Mouse (Mus musculus) CH12.LX (cell line): ENCODE data around the gene Rps6ka1. TPM values are rescaled to one million over a fixed set of nuclear protein-coding genes. Genes with fewer than 3 reads are reported as not detected.
A peak's percentile ranks its signal among the peaks of the same experiment; 100 is the strongest.

ENCODE experiments used
- DNase-seq: peaks from one replicate; pipeline ENCODE4 v3.0.0-alpha.2; 2013; ENCODE audit errors: extremely low read depth
- H3K27ac ChIP-seq: 2 replicates; pipeline ENCODE4 v1.5.1; 2012; ENCODE audit warnings: low read depth, mild to moderate bottlenecking, control low read depth, moderate library complexity; ENCODE audit not compliant: insufficient read depth
- H3K27me3 ChIP-seq: replicated peaks from 2 replicates; pipeline ENCODE3; 2012; ENCODE audit warnings: inconsistent platforms
- H3K36me3 ChIP-seq, 2 experiments: replicated peaks in 1 of 2; 2 replicates each; pipeline versions ENCODE3 to v1.6.1; 2012; ENCODE audit warnings: inconsistent platforms in 1 of 2, low read length in 1 of 2, mild to moderate bottlenecking in 1 of 2, mixed read lengths in 1 of 2, moderate library complexity in 1 of 2; ENCODE audit not compliant: control insufficient read depth in 1 of 2, insufficient read depth in 1 of 2
- H3K4me1 ChIP-seq, 2 experiments: 2 replicates each; pipeline ENCODE4 v1.6.1; 2012; ENCODE audit warnings: inconsistent platforms in 1 of 2, moderate library complexity in 1 of 2; ENCODE audit not compliant: insufficient read depth in 2 of 2, control insufficient read depth in 1 of 2
- H3K4me2 ChIP-seq: 2 replicates; pipeline ENCODE4 v1.6.1; 2012; ENCODE audit warnings: low read depth, mild to moderate bottlenecking, control low read depth; ENCODE audit not compliant: poor library complexity, insufficient read depth, severe bottlenecking
- H3K4me3 ChIP-seq, 3 experiments: fragments of 150-350 bp in 1 of 3; sonication (generic) in 1 of 3; replicated peaks in 1 of 3; 2 replicates each; pipeline versions ENCODE3 to v1.5.1; 2011 to 2012; ENCODE audit warnings: low read depth in 2 of 3, low read length in 2 of 3, mild to moderate bottlenecking in 2 of 3, moderate library complexity in 2 of 3, control low read depth in 1 of 3, improper control_type of control experiment in 1 of 3, inconsistent platforms in 1 of 3, mixed read lengths in 1 of 3; ENCODE audit not compliant: poor library complexity in 1 of 3
- H3K79me2 ChIP-seq: replicated peaks from 2 replicates; pipeline ENCODE4 v1.6.1; 2012; ENCODE audit warnings: mild to moderate bottlenecking, moderate library complexity; ENCODE audit not compliant: control insufficient read depth, poor library complexity, insufficient read depth, severe bottlenecking; ENCODE audit errors: extremely low read depth
- H3K9ac ChIP-seq: 2 replicates; pipeline ENCODE4 v1.6.1; 2012; ENCODE audit warnings: low read depth, mild to moderate bottlenecking, control low read depth, moderate library complexity; ENCODE audit not compliant: insufficient read depth
- H3K9me3 ChIP-seq: replicated peaks from 2 replicates; pipeline ENCODE3; 2012; ENCODE audit warnings: low read length, inconsistent platforms, mixed read lengths
- BHLHE40 ChIP-seq: IDR thresholded peaks from 2 replicates; pipeline ENCODE4 v1.6.1; 2011; ENCODE audit warnings: mild to moderate bottlenecking, low read depth, low read length, improper control_type of control experiment
- CHD1 ChIP-seq: IDR thresholded peaks from 2 replicates; pipeline ENCODE4 v1.6.1; 2012; ENCODE audit warnings: low read depth, low read length, improper control_type of control experiment, inconsistent platforms
- CHD2 ChIP-seq: IDR thresholded peaks from 2 replicates; pipeline ENCODE4 v1.6.1; 2011; ENCODE audit warnings: low read length, improper control_type of control experiment
- CTCF ChIP-seq, 2 experiments: IDR thresholded peaks in 1 of 2; conservative IDR thresholded peaks in 1 of 2; 2 replicates each; pipeline ENCODE4 v1.5.1; 2011 to 2012; ENCODE audit warnings: low read depth in 2 of 2, low read length in 2 of 2, improper control_type of control experiment in 1 of 2, inconsistent platforms in 1 of 2, mild to moderate bottlenecking in 1 of 2, moderate library complexity in 1 of 2
- ELF1 ChIP-seq: IDR thresholded peaks from 2 replicates; pipeline ENCODE4 v1.6.1; 2014; ENCODE audit warnings: low read depth, mild to moderate bottlenecking, inconsistent platforms, low read length, improper control_type of control experiment
- EP300 ChIP-seq: IDR thresholded peaks from 2 replicates; pipeline ENCODE4 v1.6.1; 2011; ENCODE audit warnings: low read length, improper control_type of control experiment
- ETS1 ChIP-seq: conservative IDR thresholded peaks from 2 replicates; pipeline ENCODE4 v1.6.1; 2012; ENCODE audit warnings: low read depth, mild to moderate bottlenecking, inconsistent platforms, low read length, improper control_type of control experiment, moderate library complexity
- GABPA ChIP-seq: IDR thresholded peaks from 2 replicates; pipeline ENCODE4 v1.6.1; 2012; ENCODE audit warnings: low read depth, low read length, improper control_type of control experiment, inconsistent platforms; ENCODE audit not compliant: insufficient replicate concordance
- HCFC1 ChIP-seq: IDR thresholded peaks from 2 replicates; pipeline ENCODE4 v1.6.1; 2012; ENCODE audit warnings: low read depth, mild to moderate bottlenecking, inconsistent platforms, low read length, improper control_type of control experiment
- IRF4 ChIP-seq: IDR thresholded peaks from 2 replicates; pipeline ENCODE4 v1.6.1; 2014; ENCODE audit warnings: low read depth, mild to moderate bottlenecking, inconsistent platforms, low read length, improper control_type of control experiment
- JUN ChIP-seq: IDR thresholded peaks from 2 replicates; pipeline ENCODE4 v1.6.1; 2011; ENCODE audit warnings: low read depth, mild to moderate bottlenecking, low read length, improper control_type of control experiment, moderate library complexity; ENCODE audit not compliant: insufficient read depth
- JUND ChIP-seq: conservative IDR thresholded peaks from 2 replicates; pipeline ENCODE4 v1.6.1; 2011; ENCODE audit warnings: low read depth, low read length, improper control_type of control experiment
- MAX ChIP-seq: IDR thresholded peaks from 2 replicates; pipeline ENCODE4 v1.6.1; 2011; ENCODE audit warnings: low read length, improper control_type of control experiment
- MAZ ChIP-seq: IDR thresholded peaks from 2 replicates; pipeline ENCODE4 v1.6.1; 2012; ENCODE audit warnings: low read depth, mild to moderate bottlenecking, inconsistent platforms, low read length, improper control_type of control experiment, moderate library complexity
- MEF2A ChIP-seq: IDR thresholded peaks from 2 replicates; pipeline ENCODE4 v1.6.1; 2014; ENCODE audit warnings: low read depth, mild to moderate bottlenecking, inconsistent platforms, low read length, improper control_type of control experiment, borderline replicate concordance
- MXI1 ChIP-seq: IDR thresholded peaks from 2 replicates; pipeline ENCODE4 v1.6.1; 2011; ENCODE audit warnings: mild to moderate bottlenecking, low read depth, low read length, improper control_type of control experiment
- NRF1 ChIP-seq: IDR thresholded peaks from 2 replicates; pipeline ENCODE4 v1.6.1; 2014; ENCODE audit warnings: low read depth, mild to moderate bottlenecking, inconsistent platforms, low read length, improper control_type of control experiment, moderate library complexity
- PAX5 ChIP-seq: IDR thresholded peaks from 2 replicates; pipeline ENCODE4 v1.6.1; 2012; ENCODE audit warnings: low read length, inconsistent platforms, mixed read lengths
- POLR2A ChIP-seq: IDR thresholded peaks from 2 replicates; pipeline ENCODE4 v1.6.1; 2011; ENCODE audit warnings: low read depth, mild to moderate bottlenecking, improper control_type of control experiment, low read length
- RAD21 ChIP-seq: IDR thresholded peaks from 2 replicates; pipeline ENCODE4 v1.6.1; 2011; ENCODE audit warnings: low read depth, mild to moderate bottlenecking, low read length, improper control_type of control experiment, moderate library complexity
- RCOR1 ChIP-seq: conservative IDR thresholded peaks from 2 replicates; pipeline ENCODE4 v1.6.1; 2012; ENCODE audit warnings: low read depth, mild to moderate bottlenecking, inconsistent platforms, low read length, improper control_type of control experiment
- SIN3A ChIP-seq: IDR thresholded peaks from 2 replicates; pipeline ENCODE4 v1.6.1; 2012; ENCODE audit warnings: low read length, improper control_type of control experiment, inconsistent platforms
- SMC3 ChIP-seq: IDR thresholded peaks from 2 replicates; pipeline ENCODE4 v1.6.1; 2011; ENCODE audit warnings: low read depth, low read length, improper control_type of control experiment
- UBTF ChIP-seq: IDR thresholded peaks from 2 replicates; pipeline ENCODE4 v1.6.1; 2012; ENCODE audit warnings: low read depth, mild to moderate bottlenecking, inconsistent platforms, low read length, improper control_type of control experiment, moderate library complexity
- USF2 ChIP-seq: conservative IDR thresholded peaks from 2 replicates; pipeline ENCODE4 v1.6.1; 2011; ENCODE audit warnings: low read depth, low read length, improper control_type of control experiment
- ZMIZ1 ChIP-seq: IDR thresholded peaks from 2 replicates; pipeline ENCODE4 v1.6.1; 2012; ENCODE audit warnings: low read depth, mild to moderate bottlenecking, inconsistent platforms, low read length, improper control_type of control experiment
- ZNF384 ChIP-seq: IDR thresholded peaks from 2 replicates; pipeline ENCODE4 v1.6.1; 2012; ENCODE audit warnings: low read depth, low read length, improper control_type of control experiment, inconsistent platforms
- dilution Hi-C: fragments of 300-500 bp; cut with MboI; formaldehyde crosslinking; loops from 2 replicates; pipeline ENCODE4 v1.14.3; 2020; ENCODE audit warnings: low sequenced_read_pairs; ENCODE audit not compliant: extremely low pct_unique_long_range_greater_than_20kb, extremely low pct_ligation_motif_present
- in situ Hi-C: fragments of 300-500 bp; cut with MboI; formaldehyde crosslinking; loops from 3 replicates; pipeline ENCODE4 v1.14.3; 2019; ENCODE audit warnings: low sequenced_read_pairs, low pct_ligation_motif_present, low pct_unique_long_range_greater_than_20kb, mixed read lengths
- polyA plus RNA-seq: library from polyadenylated mRNA; unstranded; fragments of >175 nt; gene quantifications from 2 replicates; pipeline ENCODE4 v1.2.1, GENCODE M21; 2012; ENCODE audit warnings: low read depth; ENCODE audit not compliant: insufficient read length
- total RNA-seq, 2 experiments: library from RNA; depleted of rRNA; stranded (reverse); fragments of 300-350 nt in 1 of 2; fragments of >200 nt in 1 of 2; gene quantifications; 2 replicates each; pipeline ENCODE4 v1.2.3; 2012 to 2014

The Rps6ka1 gene
- total and polyA plus RNA-seq, 3 experiments: 72.5 to 130 (median 123) TPM

DNA sequence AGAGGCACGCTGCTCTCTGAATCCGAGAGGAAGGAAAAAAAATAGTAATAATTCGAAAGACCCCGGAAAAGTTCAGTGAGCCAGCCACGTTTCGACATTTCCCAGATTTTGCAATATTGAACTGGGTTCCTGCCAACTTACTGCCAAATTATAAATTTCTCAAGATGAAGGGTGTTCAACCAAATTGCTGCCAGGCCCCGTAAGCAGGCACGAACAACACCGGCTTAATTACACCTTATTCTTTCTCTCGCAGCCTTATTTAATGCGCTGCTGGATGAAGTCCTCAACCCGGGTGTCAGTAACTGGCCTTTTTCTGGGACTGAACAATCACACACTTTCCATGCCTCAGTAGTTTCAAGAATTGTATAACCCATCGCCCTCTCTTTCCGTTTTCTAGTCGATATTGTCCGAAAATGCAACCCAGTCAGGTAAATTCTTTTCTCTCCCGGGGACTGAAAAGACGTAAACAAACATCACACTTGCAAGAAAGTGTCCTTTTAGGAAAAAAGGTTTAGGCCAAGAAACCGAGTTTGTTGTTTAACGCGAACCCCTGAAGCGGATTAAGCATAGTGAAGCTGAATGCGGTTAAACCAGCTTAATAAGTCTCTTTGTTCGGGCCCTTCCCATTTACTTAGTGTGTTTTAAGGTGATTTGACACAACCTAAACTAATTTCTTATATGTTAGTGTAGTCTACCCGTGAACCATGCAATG lies 72.6 kb downstream of the Rps6ka1 start:
- in situ Hi-C loops (loop anchor here (5.0 kb wide), 1 partner anchor 58 kb away; the partner anchor contains the start of gene Arid1a), dilution Hi-C loops (no loop called here)
- no peak for DNase-seq

GRCm38 (mm10) chr4:133813992-133814803 lies 73.4 kb downstream of the Rps6ka1 start:
- dilution Hi-C loops (no loop called here), in situ Hi-C loops (no loop called here)
- Histone ChIP-seq H3K27me3 (no peaks in the 10 kb centered on the region), H3K36me3 (no peaks in the 10 kb centered on the region), H3K9ac (peak overlapping the region; percentile 99), H3K4me2 (peak overlapping the region; percentile 100), H3K27ac (peak overlapping the region; percentile 98), H3K79me2 (no peaks in the 10 kb centered on the region), H3K9me3 (no peaks in the 10 kb centered on the region), H3K4me3 (peak overlapping the region; percentile 55 to 65 (median 64)), H3K4me1 (peaks cover 0 to 24% of the 10 kb centered on the region in 2 experiments; a peak in 2 of 4 replicates)
- DNase-seq: peak; percentile 87
- TF ChIP-seq CHD1 (0 out of 2 replicates have a peak, but pooled peaks have one; percentile 4), EP300 (no peak), POLR2A (peak; percentile 66), NRF1 (peak; percentile 47; the same call in 1 of the 2 replicates), JUN (no peak), CHD2 (peak; percentile 91), CTCF (conservative IDR thresholded peaks at IDR 0.05 in 1 of 2, IDR thresholded peaks at IDR 0.05 in 1 of 2; ENCODE audit: low read depth in 2 of 2, low read length in 2 of 2) (peak in 1 of 2 experiments; percentile 74; a peak in 2 of 4 replicates), ZNF384 (peak; percentile 98), RCOR1 (no peak), USF2 (no peak), JUND (no peak), BHLHE40 (0 out of 2 replicates have a peak, but pooled peaks have one; percentile 11), SMC3 (peak; percentile 46), MAX (peak; percentile 76), ZMIZ1 (no peak), ELF1 (peak; percentile 84), RAD21 (peak; percentile 0; the same call in 1 of the 2 replicates), HCFC1 (peak; percentile 15), IRF4 (peak; percentile 0), UBTF (peak; percentile 81), MEF2A (peak; percentile 40), MXI1 (peak; percentile 40; the same call in 1 of the 2 replicates), SIN3A (peak; percentile 48), ETS1 (no peak; the same call in none of the 2 replicates), PAX5 (no peak)

More for the DNA sequence above, 72.6 kb downstream of the Rps6ka1 start:
- peak overlapping the region; percentile 98 for H3K27ac ChIP-seq
- H3K4me3 ChIP-seq: peak overlapping the region; percentile 55 to 64 (median 63)
- peak overlapping the region; percentile 99 for H3K9ac ChIP-seq
- no peaks in the 10 kb centered on the region for H3K36me3 ChIP-seq
- TF ChIP-seq POLR2A (no peak), MAZ (no peak), JUN (no peak), RCOR1 (no peak), MAX (no peak), PAX5 (no peak), ETS1 (0 out of 2 replicates have a peak, but pooled peaks have one; percentile 9), HCFC1 (no peak), ELF1 (no peak), GABPA (no peak), CHD1 (peak; percentile 57; the same call in 1 of the 2 replicates)
- TF ChIP-seq, all 38 proteins: peak for 2
- Histone ChIP-seq H3K79me2 (no peaks in the 10 kb centered on the region), H3K4me2 (peak overlapping the region; percentile 100), H3K4me1 (peaks cover 0 to 21% of the 10 kb centered on the region in 2 experiments; a peak in 2 of 4 replicates), H3K9me3 (no peaks in the 10 kb centered on the region), H3K27me3 (no peaks in the 10 kb centered on the region)
